Mouse (Mus musculus): ENCODE measurements around the gene Elp4. TPM values are rescaled to one million over a fixed set of nuclear protein-coding genes. Genes with fewer than 3 reads are reported as not detected.
A peak's percentile ranks its signal among the peaks of the same experiment; 100 is the strongest.

Elp4 gene
- polyA plus RNA-seq, 1 experiment from 2014 or later = 73.5 TPM

- Histone ChIP-seq H3K27ac (no peak overlapping the region), H3K9me3 (no peaks in the 10 kb centered on the region), H3K4me1 (0 out of 2 replicates have a peak, but pooled peaks cover 3% of the 10 kb centered on the region), H3K36me3 (replicated peaks) (0 out of 2 replicates have a peak, but pooled peaks cover 4% of the 10 kb centered on the region), H3K27me3 (ENCODE audit: poor library complexity, severe bottlenecking) (no peaks in the 10 kb centered on the region), H3K4me3 (no peak overlapping the region)
- 61% methylated on average over 2 of the region's 2 CpGs for WGBS
- DNase-seq (ENCODE audit: extremely low spot score, low spot score) = no peak
Measured at GRCm38 (mm10) chr2:105854740-105855139, 49.6 kb downstream of the Elp4 start.

- Histone ChIP-seq H3K36me3 (replicated peaks) (0 out of 2 replicates have a peak, but pooled peaks cover 4% of the 10 kb centered on the region), H3K4me1 (0 out of 2 replicates have a peak, but pooled peaks cover 3% of the 10 kb centered on the region), H3K27ac (no peak overlapping the region), H3K27me3 (ENCODE audit: poor library complexity, severe bottlenecking) (no peaks in the 10 kb centered on the region), H3K9me3 (no peaks in the 10 kb centered on the region), H3K4me3 (no peak overlapping the region)
- 95% methylated on average over 2 of the region's 2 CpGs for WGBS
- DNase-seq (ENCODE audit: extremely low spot score, low spot score) = no peak
Measured at GRCm38 (mm10) chr2:105852971-105853370, 51.4 kb downstream of the Elp4 start.

DNA sequence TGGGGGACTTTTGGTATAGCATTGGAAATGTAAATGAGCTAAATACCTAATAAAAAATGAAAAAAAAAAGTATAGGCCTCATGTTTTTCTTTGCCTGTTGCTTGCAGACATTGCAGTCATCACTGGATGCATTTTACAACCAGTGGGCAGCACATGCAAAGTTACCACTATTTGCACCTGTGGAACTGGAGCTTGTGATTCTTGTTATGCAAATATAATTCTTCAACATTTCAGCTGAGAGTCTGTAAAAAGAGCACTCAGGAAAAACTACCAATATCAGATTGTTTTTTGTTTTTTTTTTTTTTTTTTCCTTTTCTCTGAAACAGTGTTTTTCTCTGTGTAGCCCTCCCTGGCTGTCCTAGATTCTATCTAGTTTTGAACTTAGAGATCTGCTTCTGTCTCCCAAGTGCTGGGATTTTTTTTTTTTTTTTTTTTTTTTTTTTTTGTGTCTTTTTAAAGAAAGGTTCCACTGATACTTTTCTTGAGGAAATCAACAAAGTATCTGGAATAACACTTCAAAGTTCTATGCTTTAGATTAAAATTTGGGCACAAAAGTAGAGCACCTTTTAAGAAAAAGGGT, 52.6 kb downstream of the Elp4 start:
- Histone ChIP-seq H3K36me3 (replicated peaks) (0 out of 2 replicates have a peak, but pooled peaks cover 4% of the 10 kb centered on the region), H3K9me3 (no peaks in the 10 kb centered on the region), H3K4me3 (no peak overlapping the region), H3K27me3 (ENCODE audit: poor library complexity, severe bottlenecking) (no peaks in the 10 kb centered on the region), H3K27ac (no peak overlapping the region), H3K4me1 (0 out of 2 replicates have a peak, but pooled peaks cover 3% of the 10 kb centered on the region)
- DNase-seq (ENCODE audit: extremely low spot score, low spot score) = no peak

DNA sequence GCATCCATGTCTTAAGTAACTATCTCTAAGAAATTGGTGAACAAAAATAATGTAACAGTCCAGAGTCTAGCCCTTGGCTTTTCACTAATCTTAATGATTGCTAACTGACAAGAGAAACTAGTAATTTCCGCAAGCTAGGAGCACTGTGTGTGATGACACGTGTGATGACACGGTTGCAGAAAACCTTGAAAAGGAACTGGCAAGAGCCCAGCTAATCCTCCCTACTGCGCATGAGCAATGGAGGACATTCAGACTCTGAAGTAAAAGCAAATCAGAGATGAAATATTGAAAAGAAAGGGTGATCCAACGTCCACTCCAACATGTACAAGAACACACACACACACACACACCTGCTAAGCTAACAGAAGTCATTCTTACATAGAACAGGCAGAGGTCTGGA, 61.2 kb downstream of the Elp4 start:
- no peak overlapping the region for H3K27ac ChIP-seq
- no peak overlapping the region for H3K4me3 ChIP-seq
- no peaks in the 10 kb centered on the region for H3K27me3 ChIP-seq (ENCODE audit: poor library complexity, severe bottlenecking)
- peaks cover 20% of the 10 kb centered on the region for H3K36me3 ChIP-seq (replicated peaks)
- H3K4me1 ChIP-seq = no peaks in the 10 kb centered on the region
- H3K9me3 ChIP-seq = peaks cover 4% of the 10 kb centered on the region; the same call in 1 of the 2 replicates
- DNase-seq (ENCODE audit: extremely low spot score, low spot score) = no peak
- 96% methylated on average over 5 of the region's 5 CpGs for WGBS

GRCm38 (mm10) chr2:105817965-105818364, 86.4 kb downstream of the Elp4 start:
- Histone ChIP-seq H3K4me1 (peaks cover 13% of the 10 kb centered on the region), H3K27ac (no peak overlapping the region), H3K4me3 (no peak overlapping the region), H3K9me3 (no peaks in the 10 kb centered on the region), H3K27me3 (ENCODE audit: poor library complexity, severe bottlenecking) (no peaks in the 10 kb centered on the region), H3K36me3 (replicated peaks) (peaks cover 9% of the 10 kb centered on the region)
- no peak for DNase-seq (ENCODE audit: extremely low spot score, low spot score)
- WGBS = 91% methylated on average over 1 of the region's 1 CpGs

DNA sequence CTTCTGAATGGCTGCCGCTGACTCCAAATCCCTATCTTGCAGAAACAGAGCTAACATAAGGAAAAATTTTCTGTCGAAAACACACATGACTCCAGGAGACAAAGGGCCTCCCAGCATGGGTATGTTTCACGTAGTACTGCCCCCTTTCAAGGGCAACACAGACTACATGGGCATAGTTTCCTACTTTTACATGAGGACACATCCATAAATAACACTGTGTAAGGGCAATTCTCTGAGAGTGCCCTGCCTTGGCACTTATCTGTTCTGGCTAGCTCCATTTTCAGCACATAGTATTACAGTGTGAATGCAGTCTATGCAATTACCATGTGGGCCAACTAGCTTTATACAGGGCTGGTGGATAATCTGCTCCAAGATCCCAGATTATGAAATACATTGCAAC, 89.2 kb downstream of the Elp4 start:
- Histone ChIP-seq H3K27me3 (ENCODE audit: poor library complexity, severe bottlenecking) (no peaks in the 10 kb centered on the region), H3K4me1 (peaks cover 13% of the 10 kb centered on the region), H3K27ac (no peak overlapping the region), H3K36me3 (replicated peaks) (no peaks in the 10 kb centered on the region), H3K9me3 (no peaks in the 10 kb centered on the region), H3K4me3 (no peak overlapping the region)
- 88% methylated on average over 3 of the region's 3 CpGs for WGBS
- DNase-seq (ENCODE audit: extremely low spot score, low spot score) = no peak

DNA sequence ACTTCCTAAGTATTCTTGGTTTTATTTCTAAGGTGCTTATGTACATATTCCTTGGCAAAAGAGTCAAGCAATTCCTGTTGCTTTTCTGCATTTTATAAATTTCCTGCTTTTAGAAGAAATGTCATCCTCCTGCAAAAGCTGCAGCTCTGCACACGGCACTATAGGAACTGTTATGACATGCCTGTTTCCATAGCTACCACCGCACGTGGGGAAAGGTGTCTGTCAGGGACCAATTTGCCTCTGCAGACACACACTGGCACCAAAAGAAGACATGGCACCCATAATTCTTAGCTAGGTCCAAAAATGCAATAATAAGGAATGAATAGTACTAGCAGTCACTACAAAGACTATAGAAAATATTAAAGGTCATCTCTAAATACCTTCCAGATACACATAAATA, 91.3 kb downstream of the Elp4 start:
- Histone ChIP-seq H3K4me1 (peaks cover 13% of the 10 kb centered on the region), H3K9me3 (no peaks in the 10 kb centered on the region), H3K27ac (no peak overlapping the region), H3K4me3 (no peak overlapping the region), H3K36me3 (replicated peaks) (no peaks in the 10 kb centered on the region), H3K27me3 (ENCODE audit: poor library complexity, severe bottlenecking) (no peaks in the 10 kb centered on the region)
- 85% methylated on average over 3 of the region's 3 CpGs for WGBS
- DNase-seq (ENCODE audit: extremely low spot score, low spot score) = no peak

GRCm38 (mm10) chr2:105810286-105810685, 94.1 kb downstream of the Elp4 start:
- no peaks in the 10 kb centered on the region for H3K36me3 ChIP-seq (replicated peaks)
- DNase-seq (ENCODE audit: extremely low spot score, low spot score) = no peak
- no peaks in the 10 kb centered on the region for H3K27me3 ChIP-seq (ENCODE audit: poor library complexity, severe bottlenecking)
- H3K4me3 ChIP-seq = no peak overlapping the region
- H3K27ac ChIP-seq = no peak overlapping the region
- H3K4me1 ChIP-seq = peaks cover 22% of the 10 kb centered on the region
- 92% methylated on average over 2 of the region's 2 CpGs for WGBS
- no peaks in the 10 kb centered on the region for H3K9me3 ChIP-seq

DNA sequence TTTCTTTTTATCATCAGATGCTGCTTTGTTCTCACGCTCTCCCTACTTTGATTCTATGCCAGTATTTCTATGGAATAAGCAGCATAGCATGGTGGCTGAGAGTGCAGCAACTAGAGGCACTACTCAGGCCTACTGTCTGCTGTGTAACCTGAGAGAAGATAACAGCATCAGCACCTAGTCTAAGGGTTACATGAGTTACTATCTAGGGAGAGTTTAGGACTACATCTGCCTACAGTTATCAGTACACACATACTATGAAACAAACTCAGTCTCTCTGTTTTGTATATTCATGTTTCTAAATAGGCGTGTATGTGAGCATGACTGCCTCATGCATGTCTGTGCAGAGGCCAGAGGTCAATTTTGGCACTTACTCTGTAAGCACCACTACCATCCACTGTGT, 97.8 kb downstream of the Elp4 start:
- H3K36me3 ChIP-seq (replicated peaks) = no peaks in the 10 kb centered on the region
- peaks cover 30% of the 10 kb centered on the region for H3K4me1 ChIP-seq
- no peak overlapping the region for H3K27ac ChIP-seq
- 87% methylated on average over 2 of the region's 2 CpGs for WGBS
- DNase-seq (ENCODE audit: extremely low spot score, low spot score) = no peak
- H3K9me3 ChIP-seq = no peaks in the 10 kb centered on the region
- H3K4me3 ChIP-seq = no peak overlapping the region
- H3K27me3 ChIP-seq (ENCODE audit: poor library complexity, severe bottlenecking) = no peaks in the 10 kb centered on the region

DNA sequence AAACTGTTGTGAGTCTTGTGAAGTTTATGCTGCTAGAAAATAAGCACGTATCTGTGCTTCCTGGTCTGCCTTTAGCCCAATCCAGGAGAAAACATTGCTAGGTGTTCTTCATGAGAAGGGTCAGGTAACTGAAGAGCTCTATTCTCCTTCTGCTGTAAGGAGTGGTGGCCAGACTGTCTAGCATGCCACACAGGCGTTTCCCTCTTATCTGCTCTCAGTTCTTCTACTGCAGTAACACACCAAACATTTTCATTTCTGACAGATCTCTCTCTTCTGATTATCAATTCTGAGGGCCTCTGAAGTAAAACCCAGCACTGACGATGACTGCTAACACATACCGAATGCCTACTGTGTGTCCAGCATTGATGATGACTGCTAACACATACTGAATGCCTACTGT, 98.3 kb downstream of the Elp4 start:
- H3K4me1 ChIP-seq = peaks cover 35% of the 10 kb centered on the region

GRCm38 (mm10) chr2:105805210-105805609, 99.2 kb downstream of the Elp4 start:
- no peaks in the 10 kb centered on the region for H3K27me3 ChIP-seq (ENCODE audit: poor library complexity, severe bottlenecking)
- no peak for DNase-seq (ENCODE audit: extremely low spot score, low spot score)
- no peak overlapping the region for H3K27ac ChIP-seq
- H3K4me3 ChIP-seq = no peak overlapping the region
- H3K9me3 ChIP-seq = no peaks in the 10 kb centered on the region
- peaks cover 41% of the 10 kb centered on the region for H3K4me1 ChIP-seq
- no peaks in the 10 kb centered on the region for H3K36me3 ChIP-seq (replicated peaks)

More for the DNA sequence above, 98.3 kb downstream of the Elp4 start:
- Histone ChIP-seq H3K9me3 (no peaks in the 10 kb centered on the region), H3K36me3 (replicated peaks) (no peaks in the 10 kb centered on the region), H3K4me3 (no peak overlapping the region), H3K27ac (peak overlapping the region; percentile 25; the same call in 1 of the 2 replicates), H3K27me3 (ENCODE audit: poor library complexity, severe bottlenecking) (no peaks in the 10 kb centered on the region)
- no peak for DNase-seq (ENCODE audit: extremely low spot score, low spot score)
- 88% methylated on average over 4 of the region's 4 CpGs for WGBS

DNA sequence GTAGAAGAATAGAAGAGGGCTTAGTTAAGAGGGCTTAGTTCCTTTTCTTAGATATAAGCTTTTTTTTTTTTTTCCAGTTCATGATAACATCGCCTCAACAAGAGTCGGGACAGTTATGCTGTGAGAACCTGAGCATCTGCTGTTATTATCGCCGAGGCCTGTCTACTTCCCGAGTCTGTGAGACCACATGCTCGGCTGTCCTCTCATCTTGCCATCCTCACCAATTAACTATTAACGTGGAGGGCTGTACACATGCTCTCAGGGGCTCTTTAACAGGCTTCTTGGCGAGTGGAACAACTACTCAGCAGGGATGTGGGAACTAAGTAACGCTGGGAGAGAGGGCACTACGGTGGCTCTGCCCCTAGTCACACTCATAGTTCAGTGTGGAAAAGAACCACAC, 99.9 kb downstream of the Elp4 start:
- H3K27me3 ChIP-seq (ENCODE audit: poor library complexity, severe bottlenecking) = no peaks in the 10 kb centered on the region
- WGBS = 39% methylated on average over 10 of the region's 10 CpGs
- H3K36me3 ChIP-seq (replicated peaks) = no peaks in the 10 kb centered on the region
- no peak overlapping the region for H3K4me3 ChIP-seq
- peaks cover 44% of the 10 kb centered on the region for H3K4me1 ChIP-seq
- DNase-seq (ENCODE audit: extremely low spot score, low spot score) = no peak
- H3K27ac ChIP-seq = peak overlapping the region; percentile 68
- H3K9me3 ChIP-seq = no peaks in the 10 kb centered on the region

DNA sequence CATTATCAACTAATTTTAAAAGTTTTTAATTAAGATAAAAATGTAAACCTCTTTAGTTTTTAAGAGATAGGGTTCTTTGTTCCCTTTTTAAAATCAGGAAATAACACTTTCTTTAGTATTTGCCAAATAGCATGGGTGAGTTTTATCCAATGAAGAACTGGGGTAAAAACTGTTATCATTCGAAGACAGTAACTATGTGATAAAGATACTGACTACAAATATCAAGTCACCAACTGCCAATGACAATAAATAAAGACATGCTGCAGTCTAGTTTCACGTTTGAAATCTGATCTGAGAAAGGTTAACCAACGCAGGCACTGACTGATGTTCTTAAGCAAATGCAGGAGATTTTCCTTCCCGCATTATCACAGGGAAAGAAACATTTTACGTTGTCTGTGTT, 100.9 kb downstream of the Elp4 start:
- no peak for DNase-seq (ENCODE audit: extremely low spot score, low spot score)
- H3K9me3 ChIP-seq = no peaks in the 10 kb centered on the region
- H3K4me1 ChIP-seq = peaks cover 44% of the 10 kb centered on the region
- H3K27ac ChIP-seq = no peak overlapping the region
- no peaks in the 10 kb centered on the region for H3K36me3 ChIP-seq (replicated peaks)
- H3K4me3 ChIP-seq = no peak overlapping the region
- 54% methylated on average over 5 of the region's 5 CpGs for WGBS
- H3K27me3 ChIP-seq (ENCODE audit: poor library complexity, severe bottlenecking) = no peaks in the 10 kb centered on the region

GRCm38 (mm10) chr2:105802902-105803301, 101.5 kb downstream of the Elp4 start:
- Histone ChIP-seq H3K27me3 (ENCODE audit: poor library complexity, severe bottlenecking) (no peaks in the 10 kb centered on the region), H3K4me1 (peaks cover 44% of the 10 kb centered on the region), H3K36me3 (replicated peaks) (no peaks in the 10 kb centered on the region), H3K4me3 (no peak overlapping the region), H3K27ac (no peak overlapping the region), H3K9me3 (no peaks in the 10 kb centered on the region)
- WGBS = 89% methylated on average over 2 of the region's 2 CpGs
- no peak for DNase-seq (ENCODE audit: extremely low spot score, low spot score)
